Mouse (Mus musculus) midbrain, embryonic 16.5 days (tissue): ENCODE results near the gene Irf2bp2. TPM values are rescaled to one million over a fixed set of nuclear protein-coding genes. Genes with fewer than 3 reads are reported as not detected.
A peak's percentile ranks its signal among the peaks of the same experiment; 100 is the strongest.

Experiments used
- ATAC-seq: fragments of 200-750 bp; cut with Nextera tagmentation; 2 replicates; pipeline ENCODE4 v1.8.0; 2017; ENCODE audit warnings: moderate TSS enrichment
- H3K27ac ChIP-seq: fragments of 300-500 bp; sonication (generic); 2 replicates; pipeline ENCODE4 v1.5.1; 2014; ENCODE audit warnings: mild to moderate bottlenecking, low read length, mixed read lengths
- H3K27me3 ChIP-seq: fragments of 300-500 bp; sonication (generic); 2 replicates; pipeline ENCODE4 v1.6.1; 2014; ENCODE audit warnings: low read depth, low read length, mixed read lengths; ENCODE audit not compliant: control insufficient read depth, insufficient read depth
- H3K36me3 ChIP-seq: fragments of 300-500 bp; sonication (generic); 2 replicates; pipeline ENCODE4 v1.6.1; 2014; ENCODE audit warnings: mild to moderate bottlenecking, low read length, moderate library complexity, mixed read lengths; ENCODE audit not compliant: control insufficient read depth, insufficient read depth
- H3K4me1 ChIP-seq: fragments of 300-500 bp; sonication (generic); 2 replicates; pipeline ENCODE4 v1.6.1; 2014; ENCODE audit warnings: mild to moderate bottlenecking, low read length, mixed read lengths; ENCODE audit not compliant: control insufficient read depth, insufficient read depth
- H3K4me2 ChIP-seq: fragments of 300-500 bp; sonication (generic); 2 replicates; pipeline ENCODE4 v1.6.1; 2014; ENCODE audit warnings: mild to moderate bottlenecking, low read length, mixed read lengths
- H3K4me3 ChIP-seq: fragments of 300-500 bp; sonication (generic); 2 replicates; pipeline ENCODE4 v1.5.1; 2014; ENCODE audit warnings: low read depth, mild to moderate bottlenecking, low read length, moderate library complexity, mixed read lengths
- H3K9ac ChIP-seq: fragments of 300-500 bp; sonication (generic); 2 replicates; pipeline ENCODE4 v1.6.1; 2014; ENCODE audit warnings: low read depth, low read length, mixed read lengths
- H3K9me3 ChIP-seq: fragments of 300-500 bp; sonication (generic); replicated peaks from 2 replicates; pipeline ENCODE4 v1.6.1; 2014; ENCODE audit warnings: mild to moderate bottlenecking, low read length, mixed read lengths; ENCODE audit not compliant: control insufficient read depth, poor library complexity, severe bottlenecking
- WGBS: fragments of 180-500 bp; shearing (Covaris S2); extraction: QIAGEN DNeasy Blood & Tissue Kit; methylation state at CpG from one replicate; pipeline ENCODE4 v1.1.7; 2014; 5-methylcytosine and 5-hydroxymethylcytosine counted together
- polyA plus RNA-seq: library from polyadenylated mRNA; unstranded; fragments of >200 nt; fragmentation: Nextera tagmentation; extraction: Ambion mirVana; gene quantifications from 2 replicates; pipeline ENCODE4 v1.2.1, GENCODE M21; 2015

Gene Irf2bp2
- polyA plus RNA-seq, 1 experiment from 2014 or later, result 9.6 TPM

GRCm38 (mm10) chr8:126543407-126543806 lies 50.4 kb downstream of the Irf2bp2 start:
- ATAC-seq, result no peak
- Histone ChIP-seq H3K27ac (no peak overlapping the region), H3K4me2 (no peak overlapping the region), H3K9me3 (no peaks in the 10 kb centered on the region), H3K4me3 (no peak overlapping the region), H3K36me3 (no peaks in the 10 kb centered on the region), H3K27me3 (no peaks in the 10 kb centered on the region), H3K9ac (no peak overlapping the region), H3K4me1 (peaks cover 20% of the 10 kb centered on the region)
- WGBS, result 82% methylated on average over 8 of the region's 8 CpGs

GRCm38 (mm10) chr8:126542757-126543156 lies 51.0 kb downstream of the Irf2bp2 start:
- H3K9ac ChIP-seq, result no peak overlapping the region
- no peak overlapping the region for H3K4me2 ChIP-seq
- H3K4me3 ChIP-seq, result no peak overlapping the region
- peaks cover 26% of the 10 kb centered on the region for H3K4me1 ChIP-seq
- no peak overlapping the region for H3K27ac ChIP-seq
- no peak for ATAC-seq
- H3K36me3 ChIP-seq, result no peaks in the 10 kb centered on the region
- H3K9me3 ChIP-seq, result no peaks in the 10 kb centered on the region
- no peaks in the 10 kb centered on the region for H3K27me3 ChIP-seq
- WGBS, result 69% methylated on average over 5 of the region's 5 CpGs

- 82% methylated on average over 10 of the region's 10 CpGs for WGBS
- Histone ChIP-seq H3K4me3 (no peak overlapping the region), H3K9me3 (no peaks in the 10 kb centered on the region), H3K4me2 (no peak overlapping the region), H3K9ac (no peak overlapping the region), H3K27me3 (no peaks in the 10 kb centered on the region), H3K4me1 (peaks cover 32% of the 10 kb centered on the region), H3K27ac (no peak overlapping the region), H3K36me3 (no peaks in the 10 kb centered on the region)
- ATAC-seq, result no peak
Observed at GRCm38 (mm10) chr8:126542090-126542689, 51.6 kb downstream of the Irf2bp2 start.

GRCm38 (mm10) chr8:126540298-126540697 lies 53.5 kb downstream of the Irf2bp2 start:
- H3K4me2 ChIP-seq, result no peak overlapping the region
- H3K9ac ChIP-seq, result no peak overlapping the region
- no peaks in the 10 kb centered on the region for H3K36me3 ChIP-seq
- H3K27me3 ChIP-seq, result no peaks in the 10 kb centered on the region
- H3K27ac ChIP-seq, result peak overlapping the region; percentile 99
- H3K9me3 ChIP-seq, result no peaks in the 10 kb centered on the region
- H3K4me1 ChIP-seq, result peaks cover 50% of the 10 kb centered on the region
- WGBS, result 86% methylated on average over 5 of the region's 5 CpGs
- H3K4me3 ChIP-seq, result no peak overlapping the region
- ATAC-seq, result no peak

GRCm38 (mm10) chr8:126539355-126540093 lies 54.3 kb downstream of the Irf2bp2 start:
- Histone ChIP-seq H3K27ac (peak overlapping the region; percentile 99), H3K4me3 (no peak overlapping the region), H3K4me2 (no peak overlapping the region), H3K9ac (no peak overlapping the region), H3K4me1 (peaks cover 50% of the 10 kb centered on the region), H3K27me3 (no peaks in the 10 kb centered on the region), H3K36me3 (no peaks in the 10 kb centered on the region), H3K9me3 (no peaks in the 10 kb centered on the region)
- ATAC-seq, result 0 out of 2 replicates have a peak, but pooled peaks have one; percentile 0
- WGBS, result 61% methylated on average over 10 of the region's 10 CpGs

- peaks cover 50% of the 10 kb centered on the region for H3K4me1 ChIP-seq
- no peaks in the 10 kb centered on the region for H3K27me3 ChIP-seq
- H3K36me3 ChIP-seq, result no peaks in the 10 kb centered on the region
- H3K9me3 ChIP-seq, result no peaks in the 10 kb centered on the region
- no peak overlapping the region for H3K4me3 ChIP-seq
- H3K4me2 ChIP-seq, result peak overlapping the region; percentile 30
- peak; percentile 84 for ATAC-seq
- 2% methylated on average over 12 of the region's 12 CpGs for WGBS
- H3K27ac ChIP-seq, result peak overlapping the region; percentile 99
- peak overlapping the region; percentile 51; the same call in 1 of the 2 replicates for H3K9ac ChIP-seq
Observed at GRCm38 (mm10) chr8:126538648-126539354, 55.0 kb downstream of the Irf2bp2 start.

Other genes starting within 250 kb of the Irf2bp2 start
- 40.8 and 41.0 TPM in 2 replicates for gene Coa6, start 171.5 kb downstream of the Irf2bp2 start, polyA plus RNA-seq
- 1.7 and 2.1 TPM in 2 replicates for gene Tarbp1, start 118.9 kb downstream of the Irf2bp2 start, polyA plus RNA-seq